Mouse (Mus musculus): Measurements from ENCODE around the gene Fam78b.

DNA sequence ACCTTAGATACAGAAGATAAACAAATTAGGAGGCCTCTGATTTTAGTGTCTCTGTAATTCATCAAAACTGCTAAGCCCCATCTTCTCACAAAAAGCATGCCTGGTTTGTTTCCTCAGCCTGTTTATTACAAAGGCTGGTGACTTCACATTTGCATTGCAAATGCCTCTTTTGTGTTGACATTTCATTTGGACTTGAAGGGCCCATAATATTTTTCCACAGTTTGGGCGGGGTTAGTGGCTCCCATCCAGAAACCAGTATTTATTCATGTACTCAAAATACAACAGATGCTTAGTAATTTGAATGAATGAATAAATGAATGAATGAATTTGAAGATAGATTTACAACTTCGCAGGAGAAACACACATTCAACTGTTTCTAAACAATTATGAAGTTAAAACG, 115.5 kb downstream of the Fam78b start:
- TF ChIP-seq CTCF (IDR thresholded peaks at IDR 0.05; ENCODE audit: control insufficient read depth, insufficient read depth, insufficient replicate concordance, low read depth, low read length) = no peak
- TF ChIP-seq POLR2A (IDR thresholded peaks at IDR 0.05; ENCODE audit: control insufficient read depth, low read depth, low read length) = no peak

Measured in testis, adult 2 months (tissue).